Mouse (Mus musculus): ENCODE results near the gene Amfr.

The Amfr gene

DNA sequence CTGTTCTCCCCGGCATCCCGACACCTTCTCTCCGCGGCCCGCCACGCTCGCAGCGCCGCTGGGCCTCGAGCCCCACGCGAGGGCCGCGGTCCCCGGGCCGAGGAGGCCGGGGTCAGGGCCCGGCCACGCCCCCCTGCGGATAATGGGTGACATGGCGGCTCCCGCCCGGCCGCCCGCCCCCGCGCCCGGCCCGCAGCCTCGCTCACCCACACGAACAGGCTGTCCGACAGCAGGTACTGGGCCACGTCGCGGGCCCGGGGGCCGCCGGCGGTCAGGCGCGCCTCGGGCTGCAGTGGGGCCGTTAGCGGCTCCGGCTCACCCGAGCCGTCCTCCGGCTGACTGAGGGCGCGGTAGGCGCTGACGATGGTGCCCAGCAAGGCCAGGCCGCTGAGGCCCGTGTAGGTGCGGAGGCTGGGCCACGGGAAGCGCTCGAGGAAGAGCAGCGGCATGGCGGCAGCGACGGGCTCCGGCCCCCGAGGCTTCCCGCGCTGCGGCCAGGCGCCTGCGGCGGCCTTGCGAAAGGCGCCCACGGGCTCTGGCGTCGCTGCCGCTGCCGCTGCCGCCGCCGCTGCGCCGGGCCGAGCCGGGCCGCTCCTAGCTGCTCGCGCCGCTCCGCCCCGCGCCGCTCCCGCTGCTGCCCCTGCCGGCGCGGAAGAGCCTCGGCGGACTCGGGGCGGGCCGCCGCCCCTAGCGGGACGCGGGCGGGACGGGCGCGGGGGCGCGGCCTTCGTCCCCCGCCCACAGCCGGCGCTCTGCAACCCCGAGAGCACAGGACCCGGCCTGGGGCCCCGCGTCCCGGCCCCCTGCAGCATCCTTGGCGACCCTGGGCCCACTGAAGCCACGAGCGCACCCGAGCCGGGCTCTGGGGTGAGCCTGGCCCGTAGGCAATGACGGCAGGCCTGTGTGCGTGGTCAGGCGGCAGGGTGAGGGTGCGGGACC lies at the start of gene Amfr:
Amfr (minus strand) TSS at position 830 of the 939 bp plus-strand sequence.
- DNase-seq (ENCODE audit: low spot score): peak; percentile 57

DNA sequence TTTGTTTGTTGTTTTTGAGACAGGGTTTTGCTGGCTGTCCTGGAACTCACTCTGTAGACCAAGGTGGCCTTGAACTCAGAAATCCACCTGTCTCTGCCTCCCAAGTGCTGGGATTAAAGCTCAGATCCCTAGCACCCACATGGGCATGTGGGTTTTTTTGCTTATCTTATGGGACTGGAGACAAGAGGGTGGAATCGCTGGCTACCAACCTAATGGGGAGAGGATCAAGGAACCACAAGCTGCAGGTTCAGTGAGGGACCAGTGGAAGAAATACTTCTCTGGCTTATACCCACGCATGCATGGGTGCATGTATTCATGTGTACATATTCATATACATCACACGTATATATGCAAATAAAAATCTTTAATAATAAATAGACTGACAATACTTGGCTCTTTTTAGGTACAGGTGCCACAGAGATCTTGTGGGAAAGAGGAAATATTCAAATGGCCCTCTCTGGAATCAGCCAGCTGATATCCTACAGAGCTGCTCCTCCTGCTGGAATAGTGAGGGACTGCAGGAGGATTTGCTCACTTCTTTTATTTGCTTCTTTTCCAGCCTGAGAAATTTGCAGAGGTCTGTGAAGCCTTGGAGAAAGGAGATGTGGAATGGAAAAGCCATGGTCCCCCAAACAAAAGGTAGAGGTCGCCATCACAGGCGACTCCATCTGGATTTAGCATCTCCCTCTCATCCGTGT lies 44.7 kb upstream of the Amfr start:
- peak; percentile 61 for DNase-seq (ENCODE audit: low spot score)

- DNase-seq (ENCODE audit: low spot score): no peak
These were observed 40.1 kb upstream of the Amfr start for GRCm38 (mm10) chr8:94052696-94053095.

DNA sequence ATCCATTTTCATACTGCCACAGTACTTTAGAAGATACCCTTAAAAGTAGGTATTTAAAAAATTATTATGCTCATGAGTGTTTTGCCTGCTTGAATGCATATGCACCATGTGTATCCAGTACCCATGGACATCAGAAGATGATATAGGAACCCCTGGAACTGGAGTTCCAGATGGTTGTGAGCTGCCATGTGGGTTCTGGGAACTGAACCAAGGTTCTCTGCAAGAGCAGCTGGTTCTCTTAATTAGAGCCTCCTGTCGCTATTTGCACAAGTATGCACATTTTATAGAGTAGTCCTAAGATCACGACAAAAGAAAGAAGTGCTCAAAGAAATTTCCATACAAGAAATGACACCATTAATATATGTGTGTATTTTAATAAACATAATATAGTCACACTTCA lies 35.2 kb upstream of the Amfr start:
- no peak for DNase-seq (ENCODE audit: low spot score)

DNA sequence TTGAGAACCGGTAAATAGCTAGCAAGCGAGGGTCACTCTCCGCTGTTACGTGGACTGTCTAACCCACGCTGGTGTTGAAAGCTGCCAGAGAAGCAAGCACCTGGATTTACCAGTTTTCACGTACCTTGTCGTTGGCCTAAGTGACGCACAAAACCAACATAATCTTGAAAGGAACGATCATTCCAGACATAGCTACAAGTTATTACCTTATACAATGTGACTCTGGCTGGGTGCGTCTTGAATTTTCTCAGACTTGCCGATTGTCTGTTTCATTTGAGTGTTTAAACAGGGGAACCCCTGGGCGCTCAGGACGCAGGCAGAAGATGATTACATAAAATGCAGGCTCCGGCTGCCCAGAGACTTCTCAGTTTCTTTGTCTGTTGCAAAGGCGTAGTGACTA lies 25.2 kb upstream of the Amfr start:
- DNase-seq (ENCODE audit: low spot score): peak; percentile 11

- peak; percentile 93 for DNase-seq (ENCODE audit: low spot score)
These were observed 24.4 kb upstream of the Amfr start, which contains the start of the genes Nudt21 and Ogfod1 for GRCm38 (mm10) chr8:94036944-94037524. TSS of gene Nudt21 (minus strand) at chr8:94037031. TSS of gene Ogfod1 (plus strand) at chr8:94037198.

- peak; percentile 63 for DNase-seq (ENCODE audit: low spot score)
These were observed 23.9 kb upstream of the Amfr start for GRCm38 (mm10) chr8:94036541-94036940.

- DNase-seq (ENCODE audit: low spot score): no peak
These were observed 22.6 kb upstream of the Amfr start for GRCm38 (mm10) chr8:94035200-94035599.

DNA sequence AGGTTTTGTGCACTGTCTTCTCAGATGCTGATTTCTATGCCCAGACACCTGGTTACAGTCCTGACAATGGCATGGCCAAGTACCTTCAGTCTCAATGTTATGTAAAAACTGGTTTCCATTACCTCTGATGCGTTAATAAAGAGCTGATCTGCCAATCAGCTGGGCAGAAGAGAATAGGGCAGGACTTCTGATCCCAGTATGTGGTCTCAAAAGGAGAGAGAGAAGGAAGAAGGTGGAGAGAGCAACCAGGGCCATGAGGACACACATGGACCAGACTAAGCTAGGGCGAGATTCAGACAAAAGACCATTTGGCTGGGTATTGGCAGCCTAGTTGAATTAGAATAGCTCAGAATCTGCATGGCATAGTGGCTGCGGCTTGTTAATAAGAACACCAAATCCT lies 21.0 kb upstream of the Amfr start:
- DNase-seq (ENCODE audit: low spot score): no peak

GRCm38 (mm10) chr8:94029701-94030100 lies 17.1 kb upstream of the Amfr start:
- DNase-seq (ENCODE audit: low spot score): no peak

DNA sequence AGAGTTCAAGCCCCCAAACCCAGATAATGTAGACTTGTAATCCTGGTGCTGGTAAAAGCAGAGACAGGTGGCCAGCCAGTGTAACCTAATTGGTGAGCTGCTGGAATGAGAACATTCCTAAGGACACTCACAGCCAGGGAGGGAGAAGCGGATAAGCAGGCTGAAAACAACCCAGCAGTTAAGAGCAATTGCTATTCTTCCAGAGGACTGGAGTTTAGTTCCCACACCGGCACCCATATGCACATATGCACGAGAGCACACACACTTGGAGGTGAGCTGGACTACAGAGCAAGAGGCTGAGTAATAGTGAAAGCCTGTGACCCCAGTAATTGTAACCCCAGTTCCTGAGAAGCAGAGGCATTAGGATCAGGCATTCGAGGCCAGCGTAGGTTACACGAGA lies 11.3 kb upstream of the Amfr start:
- DNase-seq (ENCODE audit: low spot score): no peak

DNA sequence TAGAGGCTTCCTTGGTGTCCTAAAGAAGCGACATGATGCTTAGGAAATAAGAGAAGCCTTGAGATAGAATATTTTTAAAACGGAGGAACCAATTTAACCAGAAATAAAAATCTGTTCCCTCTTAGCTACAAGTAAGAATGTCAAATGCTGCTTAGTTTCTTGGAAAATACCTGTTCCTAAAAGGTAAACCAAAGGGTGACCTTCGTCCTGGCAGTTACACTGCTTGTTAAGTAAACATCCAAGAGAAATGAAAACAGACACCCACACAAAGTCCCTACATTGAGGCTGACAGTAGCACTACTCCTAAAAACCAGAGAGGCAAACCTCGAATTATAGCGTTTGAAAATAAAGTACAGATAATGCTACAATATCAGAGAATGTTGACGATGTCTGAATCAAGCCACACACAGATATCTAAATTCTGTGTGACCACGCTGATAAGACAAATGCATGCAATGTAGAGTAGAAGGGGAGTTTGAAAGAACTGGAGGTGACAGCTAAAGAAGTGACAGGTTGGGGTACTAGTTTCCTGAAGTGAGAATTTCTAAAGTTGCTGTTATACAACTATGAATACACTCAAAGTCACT lies 477 bp upstream of the Amfr start:
- DNase-seq (ENCODE audit: low spot score): no peak

- no peak for DNase-seq (ENCODE audit: low spot score)
These were observed 1.3 kb downstream of the Amfr start for GRCm38 (mm10) chr8:94011076-94012012.

- no peak for DNase-seq (ENCODE audit: low spot score)
These were observed 2.4 kb downstream of the Amfr start for GRCm38 (mm10) chr8:94010101-94010705.

DNA sequence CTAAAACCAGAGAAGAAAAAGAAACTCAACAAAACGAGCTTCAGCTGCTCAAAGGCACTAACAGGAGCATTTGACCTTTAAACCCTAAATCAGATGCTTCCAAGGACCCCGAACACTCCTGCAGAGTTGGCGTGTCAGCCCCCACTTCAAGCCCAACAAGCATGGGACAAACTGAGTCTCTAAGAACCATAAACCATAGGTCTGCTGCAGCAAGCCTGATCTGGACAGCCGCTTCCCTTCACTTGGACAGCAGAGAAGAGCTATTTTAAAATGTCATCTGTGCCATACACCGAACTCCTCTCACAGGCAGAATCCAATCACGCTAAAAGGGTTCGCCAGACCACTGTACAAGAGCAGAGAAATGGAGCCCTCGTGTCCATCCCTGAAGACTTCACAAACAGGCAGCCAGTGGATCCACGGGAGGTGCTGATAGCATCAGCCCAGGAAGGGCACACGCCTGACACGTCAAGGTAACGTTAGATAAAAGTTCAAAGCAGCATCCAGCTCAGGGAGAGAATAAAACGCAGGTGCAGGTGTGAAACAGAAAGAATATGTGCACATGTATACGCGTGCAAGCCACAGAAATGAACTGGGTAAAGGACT lies 3.3 kb downstream of the Amfr start:
- no peak for DNase-seq (ENCODE audit: low spot score)

DNA sequence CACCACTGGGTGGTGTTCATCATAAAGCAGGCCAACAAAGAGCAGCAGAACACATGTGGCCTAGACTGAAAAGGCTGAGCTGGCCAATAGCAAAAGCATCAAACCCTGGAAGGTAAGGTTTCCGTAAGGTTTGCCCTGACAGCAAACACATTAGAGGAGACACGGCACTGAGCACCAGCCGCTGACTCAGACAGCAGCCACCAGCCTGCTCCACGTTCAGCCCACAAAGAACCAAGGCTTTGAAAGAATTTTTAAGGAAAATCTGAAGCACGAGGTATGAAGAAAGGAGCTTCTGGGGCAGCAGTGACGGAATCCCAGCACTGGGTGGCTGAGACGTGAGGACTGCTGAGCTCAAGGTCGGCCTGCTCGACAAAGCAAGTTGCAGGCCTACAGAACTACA lies 8.5 kb downstream of the Amfr start:
- no peak for DNase-seq (ENCODE audit: low spot score)

GRCm38 (mm10) chr8:93998961-93999360 lies 13.7 kb downstream of the Amfr start:
- DNase-seq (ENCODE audit: low spot score): no peak

DNA sequence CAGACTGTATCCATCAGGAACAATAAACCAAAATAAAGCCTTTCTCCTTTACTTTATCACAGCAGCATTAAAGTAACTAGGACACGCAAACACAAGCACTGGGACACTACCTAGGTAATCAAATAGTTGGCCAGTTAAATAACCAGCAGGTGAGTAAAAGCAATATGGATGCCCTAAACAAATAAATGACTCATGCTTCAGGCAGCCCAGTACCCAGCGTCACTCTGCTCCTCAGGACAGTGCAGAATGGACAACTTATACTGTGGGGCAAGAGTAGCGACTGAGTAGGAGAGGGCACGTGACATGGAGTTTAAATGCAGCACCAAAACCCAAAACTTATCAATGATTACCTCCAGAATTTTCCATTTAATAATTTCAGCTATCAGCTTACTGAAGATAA lies 22.9 kb downstream of the Amfr start:
- DNase-seq (ENCODE audit: low spot score): no peak

- DNase-seq (ENCODE audit: low spot score): no peak
These were observed 27.9 kb downstream of the Amfr start for GRCm38 (mm10) chr8:93984731-93985130.

GRCm38 (mm10) chr8:93983827-93984226 lies 28.8 kb downstream of the Amfr start:
- DNase-seq (ENCODE audit: low spot score): no peak
